Mouse (Mus musculus) embryonic fibroblast, embryonic 13.5 days (primary cell): ENCODE measurements around the gene Fhl2.
"Not testable (repeated sequence)": the region's sequence is repeated elsewhere in the genome, so short reads cannot be mapped to it uniquely, and the experiment has no call there.

Source experiments
- CTCF ChIP-seq: IDR thresholded peaks from 2 replicates; pipeline ENCODE4 v1.5.1; 2011; ENCODE audit warnings: mild to moderate bottlenecking, control low read depth, low read length, moderate library complexity, borderline replicate concordance; ENCODE audit not compliant: insufficient read depth
- POLR2A ChIP-seq: IDR thresholded peaks from 2 replicates; pipeline ENCODE4 v1.6.1; 2011; ENCODE audit warnings: low read depth, mild to moderate bottlenecking, control low read depth, low read length, moderate library complexity

DNA sequence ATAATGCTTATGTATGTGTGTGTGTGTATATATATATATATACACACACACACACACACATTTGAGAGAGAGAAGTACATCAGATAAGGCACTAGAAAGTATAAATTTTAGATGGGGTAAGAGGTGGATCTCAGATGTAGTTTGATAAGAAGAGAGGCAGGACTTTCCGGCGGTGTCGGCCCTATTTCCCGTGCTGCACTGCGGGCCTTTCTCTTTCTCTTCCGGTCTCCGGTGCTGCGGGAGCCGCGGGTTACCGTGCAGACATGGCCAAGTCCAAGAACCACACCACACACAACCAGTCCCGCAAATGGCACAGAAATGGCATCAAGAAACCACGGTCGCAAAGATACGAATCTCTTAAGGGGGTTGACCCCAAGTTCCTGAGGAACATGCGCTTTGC, 7.9 kb downstream of the Fhl2 start:
- not testable (repeated sequence) for TF ChIP-seq POLR2A, CTCF
